In the genomic region with DNA sequence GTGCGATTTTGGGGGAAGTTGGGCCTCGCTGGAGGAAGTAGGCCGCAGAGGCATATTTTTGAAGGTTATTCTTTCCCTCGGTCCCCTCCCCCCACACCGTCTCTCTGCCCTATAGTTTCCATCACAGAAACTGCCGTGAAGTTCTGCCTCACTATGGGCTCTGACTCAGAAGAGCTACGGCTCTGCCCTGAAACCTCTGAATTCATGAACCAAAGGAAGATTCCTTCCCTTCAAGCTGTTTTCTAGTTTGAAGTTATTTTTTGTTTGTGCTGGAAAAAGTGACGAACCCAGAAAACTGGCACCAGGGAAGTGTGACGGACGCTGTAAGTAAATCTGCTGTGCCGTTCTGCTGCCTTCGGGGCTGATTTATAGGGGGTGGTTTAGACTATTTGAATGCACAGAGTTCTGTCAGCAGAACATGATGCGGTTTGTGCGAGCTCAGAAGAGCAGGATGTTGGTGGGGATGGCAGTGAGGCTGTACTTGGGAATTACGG, we compare ENCODE assay signal across 18 mouse cellular contexts.
DNase-seq lines count a peak whose midpoint lies in the region; ATAC-seq and TF ChIP-seq lines count a peak whose summit lies in the region.
"Had no signal": no experiment of that assay in that cellular context is flagged by ENCODE, and none has a peak within 500 bp of the region (broad histone marks: within the 10 kb centered on the region; RNA-seq: fewer than 3 reads in every experiment).

No protein-coding gene starts in this region.

- H3K4me3 ChIP-seq in cerebellum, adult 2 months (replicated peaks; ENCODE audit: insufficient read depth, low read depth, low read length), result no peak overlapping the region
- H3K4me3 ChIP-seq in hindbrain, embryonic 15.5 days, result no peak overlapping the region
- H3K4me3 ChIP-seq in hindbrain, embryonic 10.5 days, result no peak overlapping the region
- no peak overlapping the region for H3K4me3 ChIP-seq in thymus, adult 2 months (ENCODE audit: control insufficient read depth, insufficient read depth, low read length)
- H3K4me3 ChIP-seq in midbrain, embryonic 15.5 days, result no peak overlapping the region
- H3K4me3 ChIP-seq: erythroblast, embryonic 14.5 days; heart, embryonic 13.5 days had no signal

- H3K9ac ChIP-seq in hindbrain, embryonic 15.5 days, result no peak overlapping the region
- no peak overlapping the region for H3K9ac ChIP-seq in midbrain, embryonic 15.5 days
- H3K9ac ChIP-seq: heart, embryonic 13.5 days had no signal

- ATAC-seq in hindbrain, embryonic 15.5 days (ENCODE audit: low FRiP score, low read depth), result no peak
- peak; percentile 26; the same call in 1 of the 2 replicates for ATAC-seq in common myeloid progenitor, adult 5-6 weeks (replicated peaks; ENCODE audit: low read depth, poor library complexity, severe bottlenecking)
- ATAC-seq in megakaryocyte, adult 5-6 weeks (ENCODE audit: poor library complexity, severe bottlenecking), result 0 out of 2 replicates have a peak, but pooled peaks have one; percentile 15
- no peak for ATAC-seq in midbrain, embryonic 15.5 days (replicated peaks)

- no peak for TF ChIP-seq CTCF in cerebellum, adult 2 months (IDR thresholded peaks at IDR 0.05; ENCODE audit: borderline replicate concordance, insufficient read depth, low read depth, low read length)
- no peak for TF ChIP-seq CTCF in thymus, adult 2 months (IDR thresholded peaks at IDR 0.05; ENCODE audit: borderline replicate concordance, control insufficient read depth, extremely low read depth, insufficient read depth, low read length, poor library complexity)

- TF ChIP-seq POLR2A in cerebellum, adult 2 months (IDR thresholded peaks at IDR 0.05; ENCODE audit: borderline replicate concordance, insufficient read depth, low read length), result no peak
- no peak for TF ChIP-seq POLR2A in thymus, adult 2 months (IDR thresholded peaks at IDR 0.05; ENCODE audit: control insufficient read depth, extremely low read depth, insufficient read depth, low read length, poor library complexity)

- peaks cover 18% of the 10 kb centered on the region for H3K36me3 ChIP-seq in hindbrain, embryonic 15.5 days
- H3K36me3 ChIP-seq in hindbrain, embryonic 10.5 days, result peaks cover 100% of the 10 kb centered on the region
- H3K36me3 ChIP-seq in thymus, adult 2 months (ENCODE audit: control insufficient read depth, insufficient read depth, low read length), result no peaks in the 10 kb centered on the region
- peaks cover 6% of the 10 kb centered on the region; the same call in 1 of the 2 replicates for H3K36me3 ChIP-seq in midbrain, embryonic 15.5 days (replicated peaks)

- H3K4me2 ChIP-seq in hindbrain, embryonic 15.5 days, result no peak overlapping the region
- H3K4me2 ChIP-seq in midbrain, embryonic 15.5 days, result no peak overlapping the region
- H3K4me2 ChIP-seq: heart, embryonic 13.5 days; midbrain, embryonic 11.5 days had no signal

- DNase-seq in cerebellum, postnatal 25 days, result peak; percentile 11 to 22
- DNase-seq in cerebellum, adult 2 months, result no peak
- DNase-seq in hindbrain, embryonic 10.5 days (ENCODE audit: low spot score), result no peak
- DNase-seq in thymus, adult 2 months, result no peak
- DNase-seq: adrenal gland, postnatal 25 days; cerebellum, adult 18-20 months; heart, postnatal 36 days; kidney, adult 9 months; lung, adult 18-20 months; retina, postnatal 1 day; right cerebral cortex, postnatal 4 days had no signal

- WGBS in cerebellum, adult 2 months, result 72% methylated on average over 15 of the region's 15 CpGs
- 78% methylated on average over 15 of the region's 15 CpGs for WGBS in hindbrain, embryonic 15.5 days
- 90% methylated on average over 15 of the region's 15 CpGs for WGBS in hindbrain, embryonic 10.5 days
- WGBS in thymus, adult 2 months, result 48% methylated on average over 15 of the region's 15 CpGs
- 81% methylated on average over 15 of the region's 15 CpGs for WGBS in midbrain, embryonic 15.5 days

- peaks cover 50% of the 10 kb centered on the region for H3K4me1 ChIP-seq in cerebellum, adult 2 months (ENCODE audit: control insufficient read depth, insufficient read depth, low read length)
- peaks cover 23% of the 10 kb centered on the region for H3K4me1 ChIP-seq in hindbrain, embryonic 15.5 days (replicated peaks)
- peaks cover 33% of the 10 kb centered on the region for H3K4me1 ChIP-seq in hindbrain, embryonic 10.5 days (replicated peaks)
- H3K4me1 ChIP-seq in thymus, adult 2 months (replicated peaks; ENCODE audit: control insufficient read depth, insufficient read depth, low read length), result no peaks in the 10 kb centered on the region
- peaks cover 12% of the 10 kb centered on the region for H3K4me1 ChIP-seq in midbrain, embryonic 15.5 days

- no peaks in the 10 kb centered on the region for H3K27me3 ChIP-seq in cerebellum, adult 2 months (ENCODE audit: control insufficient read depth, insufficient read depth, low read length)
- no peaks in the 10 kb centered on the region for H3K27me3 ChIP-seq in hindbrain, embryonic 15.5 days
- H3K27me3 ChIP-seq in hindbrain, embryonic 10.5 days (ENCODE audit: insufficient read depth, poor library complexity, severe bottlenecking), result no peaks in the 10 kb centered on the region
- H3K27me3 ChIP-seq in thymus, adult 2 months (ENCODE audit: control insufficient read depth, insufficient read depth, low read length), result no peaks in the 10 kb centered on the region
- no peaks in the 10 kb centered on the region for H3K27me3 ChIP-seq in midbrain, embryonic 15.5 days (replicated peaks)
- H3K27me3 ChIP-seq: heart, embryonic 13.5 days had no signal

- H3K27ac ChIP-seq in cerebellum, adult 2 months (ENCODE audit: insufficient read depth, low read length), result no peak overlapping the region
- 0 out of 2 replicates have a peak overlapping the region, but pooled peaks have one; percentile 8 for H3K27ac ChIP-seq in hindbrain, embryonic 15.5 days (replicated peaks)
- H3K27ac ChIP-seq in hindbrain, embryonic 10.5 days, result no peak overlapping the region
- no peak overlapping the region for H3K27ac ChIP-seq in thymus, adult 2 months (ENCODE audit: control insufficient read depth, insufficient read depth, low read length)
- no peak overlapping the region for H3K27ac ChIP-seq in midbrain, embryonic 15.5 days
- H3K27ac ChIP-seq: heart, embryonic 13.5 days had no signal

- no peaks in the 10 kb centered on the region for H3K9me3 ChIP-seq in hindbrain, embryonic 15.5 days
- 0 out of 2 replicates have a peak, but pooled peaks cover 8% of the 10 kb centered on the region for H3K9me3 ChIP-seq in hindbrain, embryonic 10.5 days
- H3K9me3 ChIP-seq in midbrain, embryonic 15.5 days, result no peaks in the 10 kb centered on the region

Comparison
In these comparisons a context has a peak if more than half of its experiments do, and no peak if none do; other contexts are left out.
1. DNase-seq: peak in cerebellum, postnatal 25 days (2 of 2); none in cerebellum, adult 2 months (0 of 2), hindbrain, embryonic 10.5 days (single experiment) and thymus, adult 2 months (single experiment).
2. ATAC-seq: peak in common myeloid progenitor, adult 5-6 weeks (single experiment) and megakaryocyte, adult 5-6 weeks (single experiment); none in hindbrain, embryonic 15.5 days (single experiment) and midbrain, embryonic 15.5 days (single experiment).